Mouse (Mus musculus) G1E (cell line): ENCODE data around the gene Mthfr.

Experiments
- CTCF ChIP-seq: IDR thresholded peaks from 2 replicates; pipeline ENCODE4 v1.5.1; 2012; ENCODE audit warnings: low read depth, low read length, inconsistent platforms, mixed read lengths
- GATA2 ChIP-seq: IDR thresholded peaks from 2 replicates; pipeline ENCODE4 v1.6.1; 2012; ENCODE audit warnings: low read depth, low read length, inconsistent platforms, borderline replicate concordance
- POLR2AphosphoS5 ChIP-seq: IDR thresholded peaks from 2 replicates; pipeline ENCODE4 v1.6.1; 2012; ENCODE audit warnings: low read depth, low read length, inconsistent platforms; ENCODE audit not compliant: insufficient replicate concordance

- TF ChIP-seq POLR2AphosphoS5 (no peak), CTCF (no peak), GATA2 (no peak)
Measured at GRCm38 (mm10) chr4:148108565-148109100, 69.8 kb downstream of the Mthfr start.
